Mouse (Mus musculus) spleen, postnatal 36 days (tissue): Measurements from ENCODE around the gene Ubr4.

Experiments used
- DNase-seq, 2 experiments: peaks; one replicate each; pipeline ENCODE4 v3.0.0; 2022; ENCODE audit warnings: low spot score in 2 of 2, mixed read lengths in 1 of 2

The Ubr4 gene

DNA sequence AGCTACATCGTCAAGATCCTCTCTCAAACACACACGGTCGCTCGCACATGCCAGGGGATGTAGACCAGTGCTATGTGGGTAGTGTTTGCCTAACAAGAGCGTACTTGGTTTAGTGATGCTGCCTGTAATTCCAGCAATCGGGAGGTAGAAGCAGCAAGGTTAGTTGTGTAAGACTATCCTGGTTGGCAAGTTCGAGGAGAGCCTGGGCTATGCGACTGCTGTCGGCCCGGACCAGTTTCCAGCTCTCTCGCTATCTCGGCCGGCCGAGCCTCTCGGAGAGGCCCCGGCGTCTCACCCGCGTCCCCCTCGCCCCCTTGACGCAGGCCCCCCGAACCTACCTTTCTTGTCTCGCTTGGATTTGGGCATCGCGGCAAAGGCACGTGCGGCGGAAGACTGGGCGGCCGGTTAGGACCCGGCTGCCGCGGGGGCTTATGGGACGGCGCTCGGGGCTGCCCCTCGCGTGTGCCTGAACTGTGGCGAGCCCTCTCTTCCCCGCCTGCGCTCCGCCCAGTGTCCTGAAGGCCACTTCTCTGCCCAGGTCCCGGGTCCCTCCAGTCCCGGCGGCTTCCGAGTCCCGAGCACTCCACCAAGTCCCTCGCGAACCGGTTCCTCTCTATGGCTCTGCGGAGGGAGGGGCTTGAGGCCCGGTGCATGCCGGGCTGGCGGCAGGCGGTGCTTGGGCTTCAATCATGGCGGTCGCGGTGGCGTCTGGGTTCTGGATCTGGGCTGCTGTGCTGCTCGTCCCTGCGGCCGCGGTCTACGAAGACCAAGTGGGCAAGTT, at the start of gene Ubr4, which contains the start of the genes Mrto4 and Emc1:
Gene Ubr4 (plus strand): TSS at position 679 of the 781 bp plus-strand sequence.
Gene Mrto4 (minus strand): TSS at position 646 of the 781 bp plus-strand sequence.
Gene Emc1 (plus strand): TSS at position 657 of the 781 bp plus-strand sequence.
- peak; percentile 81 to 82 for DNase-seq

DNA sequence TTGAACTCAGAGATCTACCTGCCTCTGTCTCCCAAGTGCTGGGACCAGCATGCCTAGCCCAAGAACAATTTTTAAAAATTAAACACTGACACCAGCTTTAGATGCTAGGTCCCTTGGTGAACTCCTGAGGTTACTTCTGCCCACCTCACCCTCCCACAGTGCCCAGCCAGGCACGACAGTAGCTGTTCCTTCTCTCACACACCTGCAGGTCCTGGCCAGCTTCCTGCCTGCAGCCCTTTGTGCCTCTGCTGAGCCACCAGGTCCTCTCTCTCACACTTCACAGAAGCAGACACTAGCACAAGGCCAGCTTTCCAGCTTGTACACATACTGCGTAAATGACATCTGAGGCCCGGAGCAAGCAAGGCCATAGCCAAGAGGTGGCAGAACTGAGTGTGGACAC, 46.9 kb upstream of the Ubr4 start:
- DNase-seq: peak; percentile 72 to 76

DNA sequence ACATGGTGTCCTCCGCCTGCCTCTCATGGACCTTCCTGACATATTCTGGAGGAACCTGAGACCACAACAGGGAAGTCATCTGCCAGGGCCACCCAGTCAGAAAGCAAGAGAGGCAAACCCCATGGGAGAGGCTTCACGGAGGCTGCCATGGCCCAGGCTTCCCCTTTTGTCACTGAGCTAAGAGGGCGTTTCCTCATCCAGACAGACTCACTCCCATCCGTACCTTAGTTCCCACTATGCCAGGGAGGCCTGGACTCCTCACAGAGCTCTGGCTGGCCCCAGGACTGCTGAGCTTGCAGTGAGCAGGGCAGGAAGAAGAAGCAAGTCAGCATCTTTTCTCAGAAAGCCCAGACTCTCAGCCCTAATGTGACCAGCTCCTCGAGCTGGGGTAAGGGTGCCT, 44.5 kb upstream of the Ubr4 start:
- DNase-seq: peak; percentile 84 to 85

DNA sequence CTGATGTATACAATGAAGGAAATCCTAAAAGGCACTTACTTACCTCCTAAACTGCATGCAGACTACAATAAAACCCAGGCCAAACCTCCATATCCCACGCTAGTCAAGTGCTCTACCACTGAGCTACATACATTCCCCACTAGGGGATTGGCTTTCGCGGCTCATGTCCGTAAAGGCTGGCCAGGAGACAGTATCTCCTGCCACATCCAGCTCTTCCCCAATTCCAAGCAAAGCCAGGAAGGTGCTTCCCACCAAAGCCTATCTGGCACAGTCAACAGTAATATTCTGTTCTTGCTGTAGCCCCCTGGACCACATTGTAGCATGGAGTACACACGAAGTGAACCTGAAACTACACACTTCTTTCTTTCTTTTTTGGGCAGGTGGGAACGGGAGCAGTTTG, 42.8 kb upstream of the Ubr4 start:
- DNase-seq: no peak

DNA sequence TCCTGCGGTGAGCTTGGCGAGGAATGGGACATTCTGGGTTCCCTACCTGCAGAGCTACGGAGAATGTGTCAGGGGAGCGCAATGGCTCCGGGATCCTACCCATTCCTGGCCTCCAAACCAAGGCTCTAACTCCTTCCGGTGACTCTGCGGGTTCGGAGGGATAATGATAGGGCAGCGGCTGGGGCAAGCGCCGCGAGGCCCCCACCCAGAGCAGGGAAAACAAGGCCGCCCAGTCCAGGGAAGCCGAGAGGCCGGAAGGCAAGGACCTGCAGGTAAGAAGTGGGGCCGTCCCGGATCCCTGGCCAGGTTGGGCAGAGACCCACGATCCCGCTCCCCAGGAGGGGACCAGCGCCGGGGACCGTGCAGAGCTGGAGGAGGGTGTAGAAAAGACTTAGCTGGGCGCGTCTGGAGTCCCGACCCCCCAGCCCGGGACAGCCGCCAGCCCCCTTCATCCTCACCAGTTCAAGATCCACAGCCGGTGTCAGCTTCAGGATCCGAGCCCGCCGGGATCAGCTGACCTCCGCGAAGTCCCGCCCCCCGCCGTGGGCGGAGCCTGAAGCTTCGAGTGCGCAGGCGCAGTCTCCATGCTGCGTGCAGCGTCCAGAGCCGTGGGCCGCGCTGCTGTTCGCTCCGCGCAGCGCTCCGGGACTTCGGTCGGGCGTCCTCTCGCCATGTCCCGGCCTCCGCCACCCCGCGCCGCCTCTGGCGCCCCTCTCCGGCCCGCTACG, 42.1 kb upstream of the Ubr4 start, which contains the start of the genes Pqlc2 and Akr7a5:
Gene Pqlc2 (minus strand): TSS at position 538 of the 728 bp plus-strand sequence.
Gene Akr7a5 (plus strand): TSS at position 574 of the 728 bp plus-strand sequence.
- peak; percentile 94 to 95 for DNase-seq

DNA sequence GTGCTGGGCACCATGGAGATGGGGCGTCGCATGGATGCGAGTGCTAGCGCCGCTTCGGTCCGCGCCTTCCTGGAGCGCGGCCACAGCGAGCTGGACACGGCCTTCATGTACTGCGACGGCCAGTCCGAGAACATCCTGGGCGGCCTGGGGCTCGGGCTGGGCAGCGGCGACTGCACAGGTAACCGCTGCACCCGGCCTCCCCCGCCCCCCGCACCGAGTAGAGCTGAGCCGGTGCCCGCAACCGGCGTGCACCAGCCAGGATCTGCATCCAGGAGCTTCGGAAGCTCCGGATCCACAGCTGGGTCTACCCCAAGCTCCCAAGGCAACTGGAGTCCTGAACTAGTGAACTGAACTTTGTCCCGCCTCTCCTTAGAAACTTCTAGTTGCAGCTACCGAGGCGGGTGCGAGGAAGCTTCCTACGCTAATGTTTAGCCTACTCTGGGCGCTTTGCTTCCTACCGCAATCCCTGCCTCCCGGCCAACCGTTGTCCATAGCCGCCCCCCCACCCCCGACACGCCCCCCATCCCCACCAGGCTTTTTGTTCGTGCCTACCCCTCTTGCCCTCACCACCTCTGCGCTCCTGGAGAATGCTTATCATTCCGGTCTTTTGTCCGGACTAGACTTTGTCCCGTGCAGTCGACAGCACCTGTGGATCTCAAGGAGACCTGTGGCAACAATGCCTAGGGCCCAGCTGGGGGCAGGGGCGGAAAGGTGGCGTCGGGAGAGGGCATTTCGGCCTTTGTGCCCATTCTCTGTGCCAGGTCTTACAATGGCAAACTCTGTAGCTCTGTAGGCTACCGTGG, 41.3 kb upstream of the Ubr4 start:
- DNase-seq: no peak

DNA sequence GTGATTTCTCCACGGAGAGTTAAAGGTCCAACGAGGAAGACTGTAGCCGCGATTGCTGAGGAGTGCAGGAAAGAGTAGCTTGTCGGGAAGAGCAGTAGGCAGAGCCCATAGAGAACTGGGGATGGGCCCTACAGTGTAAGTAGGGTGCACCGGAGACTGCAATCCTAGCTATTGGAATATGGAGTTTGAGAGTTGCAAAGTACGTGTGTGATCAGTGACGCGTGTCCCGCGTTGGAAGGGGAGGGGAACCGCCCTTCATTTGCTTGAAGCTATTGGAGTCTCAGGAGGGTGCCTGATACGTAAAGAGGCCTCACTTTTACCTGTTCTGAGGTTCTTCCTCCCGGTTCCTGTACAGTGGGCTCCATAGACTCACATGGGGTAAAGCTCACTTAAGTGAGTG, 40.7 kb upstream of the Ubr4 start:
- DNase-seq: no peak

DNA sequence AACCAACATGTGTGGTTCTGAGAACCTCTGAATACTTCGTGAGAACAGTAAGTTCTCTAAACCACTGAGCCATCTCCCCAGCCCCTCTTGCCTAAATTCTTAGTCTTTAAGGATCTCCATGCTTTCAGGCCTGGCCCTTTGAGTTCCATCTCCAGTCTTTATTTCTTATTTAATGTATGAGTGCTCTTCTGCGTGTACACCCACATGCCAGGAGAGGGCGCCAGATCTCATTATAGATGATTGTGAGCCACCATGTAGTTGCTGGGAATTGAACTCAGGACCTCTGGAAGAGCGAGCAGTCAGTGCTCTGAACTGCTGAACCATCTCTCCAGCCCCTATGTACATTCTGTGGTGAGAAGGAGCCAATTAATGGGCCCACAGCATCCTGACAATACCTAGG, 39.8 kb upstream of the Ubr4 start:
- DNase-seq: peak in 1 of 2 experiments; percentile 56

DNA sequence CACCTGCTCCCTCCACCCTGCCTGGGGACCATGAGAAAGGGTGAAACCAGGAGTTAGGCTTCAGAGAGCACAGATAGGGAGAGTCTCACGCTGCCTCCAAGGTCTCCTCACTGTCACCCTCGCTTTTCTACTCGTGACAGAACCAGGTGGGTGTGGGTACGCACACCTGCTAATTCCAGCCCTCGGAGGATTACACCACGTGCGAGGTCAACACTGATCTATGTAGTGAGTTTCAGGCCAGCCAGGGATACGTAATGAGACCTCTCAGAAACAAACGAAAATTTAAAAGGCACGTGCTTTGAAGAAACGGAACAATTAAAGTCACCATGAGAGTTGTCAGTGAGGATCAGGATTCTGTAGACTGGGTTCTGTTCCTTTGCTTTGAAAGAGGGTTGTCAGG, 34.0 kb upstream of the Ubr4 start:
- no peak for DNase-seq

DNA sequence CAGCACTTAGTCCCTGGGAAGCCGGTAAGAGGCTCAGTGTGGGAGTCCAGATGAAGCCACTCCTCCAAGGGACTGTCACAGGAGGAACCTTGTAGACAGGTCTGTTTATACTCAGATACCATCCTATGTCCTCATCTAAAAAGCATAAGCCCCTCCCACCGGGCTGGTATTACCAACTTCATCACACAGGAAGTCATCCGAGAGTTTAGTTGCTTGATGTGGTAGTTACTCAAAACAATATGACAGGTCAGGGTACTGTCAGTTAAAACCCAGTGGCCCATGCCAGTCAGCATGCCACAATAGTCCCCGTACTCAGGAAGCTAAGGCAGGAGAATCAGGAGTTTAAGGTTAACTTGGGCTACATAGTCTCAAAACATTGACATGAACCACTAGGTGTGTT, 32.7 kb upstream of the Ubr4 start:
- DNase-seq: no peak

DNA sequence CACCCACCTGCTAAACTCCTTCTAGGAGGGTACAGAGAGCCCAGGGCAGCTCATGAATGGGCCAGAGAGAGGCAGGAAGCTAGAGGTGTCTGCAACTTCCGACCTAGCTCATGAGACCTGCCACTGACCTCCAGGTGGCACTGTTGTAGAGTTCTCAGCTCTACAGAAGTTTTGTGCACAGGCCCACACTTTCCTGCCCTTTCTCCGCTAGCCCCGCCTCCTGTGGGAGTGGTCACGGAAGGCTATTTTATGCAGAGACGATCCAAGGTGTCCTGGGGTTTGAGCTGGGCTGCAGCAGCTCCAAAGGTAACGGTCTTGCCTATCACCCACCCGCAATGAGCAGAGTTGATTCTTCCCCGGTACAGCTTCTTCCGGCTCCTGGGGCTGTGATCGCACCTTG, 21.8 kb upstream of the Ubr4 start:
- peak; percentile 83 to 88 for DNase-seq

DNA sequence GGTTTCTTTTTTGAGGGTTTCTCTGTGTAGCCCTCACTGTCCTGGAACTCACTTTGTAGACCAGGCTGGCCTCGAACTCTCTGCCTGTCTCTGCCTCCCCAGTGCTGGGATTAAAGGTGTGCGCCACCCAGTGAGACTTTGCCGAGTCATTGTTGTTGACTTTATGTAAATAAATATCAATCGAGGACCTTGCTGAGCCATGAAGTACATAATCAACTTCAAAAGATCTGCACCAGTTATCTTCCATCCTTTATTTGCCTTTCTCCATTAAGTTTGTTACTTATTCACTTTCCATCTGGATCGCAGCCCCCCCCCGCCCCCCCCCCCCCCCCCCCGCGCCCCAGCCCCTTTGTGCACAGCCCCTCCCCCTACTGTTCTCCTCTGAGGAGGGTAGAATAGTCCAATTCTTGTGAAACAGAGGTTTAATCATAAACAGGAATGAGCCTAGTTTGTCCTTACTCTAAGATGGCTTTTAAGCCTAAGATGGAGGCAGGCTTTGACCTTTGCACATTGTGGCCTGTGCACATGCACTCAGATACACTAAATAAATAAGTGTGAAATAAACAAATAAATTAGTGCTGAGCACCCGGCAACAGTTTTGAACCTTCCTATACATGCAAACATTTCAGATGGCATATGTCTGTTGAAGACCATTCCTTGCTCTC, 17.6 kb upstream of the Ubr4 start:
- DNase-seq: no peak

DNA sequence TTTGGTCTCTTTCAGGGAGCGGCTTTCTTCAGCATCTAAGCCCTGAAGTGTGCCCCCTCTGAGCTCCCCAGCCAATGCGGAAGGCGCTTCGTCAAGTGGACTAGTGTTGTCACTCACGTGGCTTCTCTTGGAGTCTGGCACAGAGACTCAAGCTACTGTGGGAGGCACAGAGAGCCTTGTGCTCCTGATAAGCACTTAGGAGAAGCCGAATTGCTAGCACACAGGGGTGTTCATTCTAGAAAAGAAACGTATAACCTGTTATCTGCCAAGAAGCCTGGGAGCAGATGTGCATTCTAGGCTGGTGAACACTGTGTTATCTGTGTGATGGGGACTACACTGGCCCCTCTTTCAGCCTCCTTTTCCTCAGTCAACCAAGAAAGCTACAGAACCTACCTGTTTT, 16.9 kb upstream of the Ubr4 start:
- DNase-seq: no peak

DNA sequence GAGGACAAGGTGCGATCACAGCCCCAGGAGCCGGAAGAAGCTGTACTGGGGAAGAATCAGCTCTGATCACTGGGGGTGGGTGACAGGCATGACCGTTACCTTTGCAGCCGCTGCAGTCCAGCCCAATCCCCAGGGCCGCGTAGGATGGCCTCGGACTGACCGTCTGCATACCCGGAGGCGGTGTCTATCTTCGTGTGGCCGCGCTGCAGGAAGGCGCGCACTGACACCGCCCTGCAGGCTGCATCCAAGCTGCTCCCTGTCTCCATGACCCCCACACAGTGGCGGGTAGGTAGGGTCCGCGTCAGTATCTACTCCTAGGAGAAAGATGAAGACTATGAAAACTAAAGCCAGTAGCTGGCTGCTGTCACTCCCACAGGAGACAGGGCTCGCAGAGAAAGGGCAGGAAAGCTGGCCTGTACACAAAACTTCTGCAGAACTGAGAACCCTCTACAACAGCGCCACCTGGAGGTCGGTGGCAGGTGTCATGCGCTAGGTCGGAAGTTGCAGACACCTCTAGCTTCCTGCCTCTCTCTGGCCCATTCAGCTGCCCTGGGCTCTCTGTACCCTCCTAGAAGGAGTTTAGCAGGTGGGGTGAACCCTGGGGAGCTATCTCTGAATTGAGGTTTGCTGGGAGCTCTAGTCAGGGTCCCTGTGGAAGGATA, 15.5 kb upstream of the Ubr4 start:
- peak; percentile 69 to 78 for DNase-seq

DNA sequence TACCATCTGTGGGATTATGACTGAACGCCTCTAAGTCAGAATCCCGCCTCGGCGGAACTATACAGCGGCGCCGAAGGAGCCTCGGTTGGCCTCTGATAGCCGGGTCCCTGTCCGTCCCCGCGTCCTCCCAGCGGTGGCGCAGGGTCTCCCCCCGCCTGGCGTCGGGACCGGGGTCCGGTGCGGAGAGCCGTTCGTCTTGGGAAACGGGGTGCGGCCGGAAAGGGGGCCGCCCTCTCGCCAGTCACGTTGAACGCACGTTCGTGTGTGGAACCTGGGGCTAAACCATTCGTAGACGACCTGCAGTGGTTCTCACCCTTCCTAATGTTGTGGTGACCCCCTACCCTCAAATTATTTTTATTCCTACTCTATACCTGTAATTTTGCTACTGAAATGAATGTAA, 14.3 kb upstream of the Ubr4 start:
- DNase-seq: no peak

DNA sequence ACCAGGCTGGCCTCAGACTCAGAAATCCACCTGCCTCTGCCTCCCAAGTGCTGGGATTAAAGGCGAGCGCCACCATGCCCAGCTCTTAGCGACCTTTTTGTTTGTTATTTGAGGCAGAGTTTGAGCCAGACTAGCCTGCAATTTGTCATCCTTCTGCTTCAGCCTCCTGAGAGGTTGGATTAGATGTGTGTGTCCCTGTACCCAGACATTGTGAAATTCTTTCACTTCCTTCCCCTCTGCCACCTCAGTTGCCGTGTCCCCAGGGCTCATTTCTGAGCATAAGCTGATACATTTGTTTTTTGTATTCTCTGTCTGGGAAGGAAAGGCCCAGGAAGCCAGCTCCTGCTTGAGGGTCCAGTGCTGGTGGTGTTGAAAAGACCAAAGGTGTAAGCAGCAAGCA, 11.6 kb upstream of the Ubr4 start:
- DNase-seq: no peak

DNA sequence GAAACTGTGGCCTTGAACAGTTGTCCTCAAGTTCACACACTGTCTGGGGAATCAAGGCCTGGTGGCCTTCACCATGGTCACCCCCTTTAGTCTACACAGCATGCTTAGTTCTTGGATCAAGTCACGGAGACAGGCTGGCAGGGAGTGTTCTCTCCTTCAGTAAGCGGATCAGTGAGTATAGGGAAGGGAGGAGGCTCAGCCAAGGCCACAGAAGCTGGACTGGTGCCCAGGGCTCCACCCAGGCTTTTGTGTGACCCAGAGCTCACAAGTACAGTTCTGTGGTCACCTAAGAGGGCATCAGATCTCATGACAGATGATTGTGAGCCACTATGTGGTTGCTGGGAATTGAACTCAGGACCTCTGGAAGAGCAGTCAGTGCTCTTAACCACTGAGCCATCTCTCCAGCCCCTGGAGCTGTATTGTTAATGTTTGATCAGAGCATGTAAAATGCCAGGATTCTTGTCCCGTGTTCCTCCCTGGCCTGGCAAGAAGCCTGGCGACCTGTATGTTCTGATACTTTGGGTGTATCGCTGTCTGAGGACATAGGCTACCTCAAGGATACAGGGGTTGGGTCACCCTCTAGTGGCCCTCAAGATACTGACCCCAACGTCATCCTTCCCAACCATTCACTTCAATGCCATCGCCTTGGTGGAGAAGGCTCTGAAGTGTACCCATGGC, 10.7 kb upstream of the Ubr4 start:
- no peak for DNase-seq

DNA sequence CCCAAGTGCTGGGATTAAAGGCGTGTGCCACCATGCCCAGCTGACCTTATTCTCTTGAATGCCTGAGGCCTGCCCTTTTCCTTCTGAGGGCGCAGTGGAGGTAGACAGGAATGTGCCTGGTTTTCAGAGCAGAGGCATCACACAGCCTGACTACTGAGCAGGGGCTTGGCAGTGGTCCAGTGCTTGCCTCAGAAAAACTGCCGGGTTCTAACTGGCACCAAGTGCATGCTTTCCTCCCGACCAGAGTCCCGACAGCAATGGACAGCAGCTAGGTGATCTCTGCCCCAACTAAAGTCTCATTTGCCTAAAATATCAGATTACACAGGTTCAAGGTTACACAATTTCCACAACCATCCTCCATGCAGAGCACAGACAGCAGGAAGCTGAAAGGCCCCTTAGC, 8.7 kb upstream of the Ubr4 start:
- no peak for DNase-seq

DNA sequence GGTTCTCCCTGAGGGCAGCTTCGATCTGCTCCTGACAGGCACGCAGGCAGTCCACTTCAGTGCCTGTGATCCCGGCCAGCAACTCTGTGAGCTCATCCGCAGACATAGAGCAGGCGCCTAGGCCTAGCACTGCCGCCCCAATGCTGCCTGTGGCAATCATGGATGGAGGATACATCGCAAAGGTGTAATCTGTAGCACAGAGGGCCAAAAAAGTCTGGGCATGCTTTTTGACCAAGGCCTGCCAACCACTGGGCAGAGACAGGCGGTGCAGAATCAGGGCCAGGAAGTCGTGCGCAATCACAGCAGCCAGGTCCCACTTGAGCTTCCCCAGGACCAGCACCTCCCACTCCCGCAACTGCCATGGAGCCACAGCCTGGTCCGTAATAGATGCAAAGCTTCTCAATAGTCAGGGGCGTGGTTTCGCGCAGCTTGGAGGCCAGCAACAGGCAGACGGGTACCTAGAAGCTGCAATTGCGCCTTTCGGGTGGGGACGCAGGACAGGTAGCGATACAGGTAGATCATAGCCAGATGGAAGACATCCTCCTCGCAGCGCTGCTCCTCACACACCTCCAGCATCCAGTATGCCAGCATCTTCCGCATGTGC, 6.9 kb upstream of the Ubr4 start:
- DNase-seq: no peak

DNA sequence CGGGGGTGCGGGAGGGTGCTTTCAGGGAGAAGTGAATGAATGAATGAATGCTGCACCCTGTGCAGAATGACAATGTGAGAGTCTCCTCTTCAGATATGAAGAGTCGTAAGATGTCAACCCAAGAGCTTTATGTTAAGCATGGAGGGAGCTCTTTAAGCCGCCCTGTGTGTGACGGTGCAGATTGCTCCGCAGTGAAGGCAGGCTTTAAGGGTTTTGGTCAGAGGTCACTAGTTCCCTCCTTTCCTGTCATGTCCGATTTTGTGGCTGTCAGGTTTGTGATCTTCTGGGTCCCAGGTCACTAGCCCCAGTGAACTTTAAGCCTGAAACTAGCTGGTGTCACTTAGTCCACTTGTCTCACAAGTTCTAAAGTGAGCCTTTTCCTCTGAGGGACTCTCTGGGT, 423 bp downstream of the Ubr4 start:
- DNase-seq: no peak
